Mouse (Mus musculus): ENCODE data around the gene Tmem156. TPM values are rescaled to one million over a fixed set of nuclear protein-coding genes. Genes with fewer than 3 reads are reported as not detected.

Gene Tmem156
- polyA plus RNA-seq (2015; fragmentation: Nextera tagmentation; extraction: Ambion mirVana): 3.6 and 4.6 TPM in 2 replicates

DNA sequence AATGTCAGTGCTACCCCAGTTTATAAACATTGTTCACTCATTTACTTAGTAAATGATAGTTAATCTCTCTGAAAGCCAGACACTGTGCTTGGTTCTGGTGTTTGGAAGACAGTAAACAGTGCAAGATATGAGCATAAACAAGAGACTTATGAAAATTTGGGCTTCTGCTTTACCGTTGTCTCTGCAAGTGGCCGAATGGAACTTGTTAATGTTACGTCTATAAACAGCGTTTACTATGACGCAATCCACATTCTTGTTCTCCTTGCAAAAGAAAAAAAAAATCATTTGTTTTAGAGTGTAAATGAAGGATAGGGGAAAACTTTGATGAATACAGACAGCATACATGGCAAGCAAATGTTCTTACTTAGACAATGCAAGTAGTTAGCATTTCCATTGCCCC lies at the start of gene Tmem156:
Gene Tmem156, minus strand, starts transcription at position 212 of the 400 bp plus-strand sequence.

DNA sequence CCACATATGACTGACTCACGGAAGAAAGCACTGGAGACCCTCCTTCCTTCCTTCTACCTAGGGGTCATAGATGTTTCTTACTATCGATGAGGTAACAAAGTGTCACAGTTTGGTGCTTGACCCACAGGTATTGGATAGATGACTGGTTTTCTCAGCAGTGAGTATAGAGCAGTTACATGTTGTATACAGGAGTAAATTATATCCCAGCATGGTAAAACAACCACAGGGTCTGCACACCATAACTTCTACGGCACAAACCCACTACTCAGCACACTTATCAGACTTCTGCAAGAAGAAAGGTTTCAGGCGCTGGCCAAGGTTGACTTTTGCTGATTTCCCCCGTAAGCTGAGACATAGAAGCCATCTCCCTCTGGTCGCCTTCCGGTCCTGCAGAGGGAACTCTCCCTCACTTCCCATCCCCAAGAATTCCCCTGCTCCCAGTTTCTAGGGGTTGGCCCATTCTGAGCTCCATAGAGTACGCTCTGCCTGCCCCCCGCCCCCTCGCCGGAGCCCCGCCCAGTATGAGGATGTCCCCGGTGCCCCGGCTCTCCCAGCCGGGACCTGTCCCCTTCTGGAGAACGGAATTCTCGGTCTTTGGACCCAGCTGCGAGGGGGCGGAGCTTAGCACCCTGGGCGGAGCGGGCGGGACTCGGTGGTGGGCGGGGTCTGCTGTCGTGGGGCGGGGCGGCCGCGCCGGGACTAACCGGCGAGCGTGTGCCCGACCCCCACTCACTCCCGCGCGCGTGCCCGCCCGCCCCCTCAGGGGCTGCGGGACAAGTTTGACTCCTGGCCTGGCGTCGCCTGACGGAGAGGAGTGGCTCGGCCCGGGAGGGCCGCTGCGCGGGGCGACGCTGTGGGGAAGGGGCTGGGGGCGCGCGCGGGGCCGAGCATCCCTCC lies 15.2 kb upstream of the Tmem156 start, which contains the start of gene Klhl5:
Gene Klhl5, plus strand, starts transcription at position 664 of the 897 bp plus-strand sequence.

Other genes starting within 250 kb of the Tmem156 start
- gene Tlr1, start 158.6 kb downstream of the Tmem156 start, polyA plus RNA-seq (2015; fragmentation: Nextera tagmentation; extraction: Ambion mirVana): 1.9 and 2.5 TPM in 2 replicates
- 1.1 and 1.8 TPM in 2 replicates for gene Tlr6, start 132.0 kb downstream of the Tmem156 start, polyA plus RNA-seq (2015; fragmentation: Nextera tagmentation; extraction: Ambion mirVana)
- 12.3 and 14.4 TPM in 2 replicates for gene Fam114a1, start 122.1 kb downstream of the Tmem156 start, polyA plus RNA-seq (2015; fragmentation: Nextera tagmentation; extraction: Ambion mirVana)
- 11.3 and 15.7 TPM in 2 replicates for gene Klhl5, start 15.4 kb upstream of the Tmem156 start, polyA plus RNA-seq (2015; fragmentation: Nextera tagmentation; extraction: Ambion mirVana)
- gene Wdr19, start 107.6 kb upstream of the Tmem156 start, polyA plus RNA-seq (2015; fragmentation: Nextera tagmentation; extraction: Ambion mirVana): 1.8 and 2.4 TPM in 2 replicates
- 64.8 and 65.3 TPM in 2 replicates for gene Rfc1, start 243.5 kb upstream of the Tmem156 start, polyA plus RNA-seq (2015; fragmentation: Nextera tagmentation; extraction: Ambion mirVana)